Mouse (Mus musculus) heart, adult 18-20 months (tissue): ENCODE data around the gene Plxdc2. TPM values are rescaled to one million over a fixed set of nuclear protein-coding genes. Genes with fewer than 3 reads are reported as not detected.

ENCODE experiments used
- DNase-seq, 2 experiments: peaks; one replicate each; pipeline ENCODE4 v3.0.0; 2021 to 2022; ENCODE audit warnings: mixed read lengths in 1 of 2
- long read RNA-seq, 2 experiments: library from polyadenylated mRNA; stranded (forward); transcript quantifications; one replicate each; pipeline ENCODE4 v2.0.0; 2021
- total RNA-seq, 2 experiments: library from RNA; stranded (reverse); gene quantifications; 2 replicates each; pipeline ENCODE4 v1.2.3; 2021

The Plxdc2 gene
- total RNA-seq, result 10 to 100 TPM; 17.2 to 22.5 TPM
- long read RNA-seq, experiment 1, full-length matches to known transcripts, result 5 of 6 reads
- long read RNA-seq, experiment 1, partial matches to known transcripts, result 0 of 6 reads
- long read RNA-seq, experiment 1, other reads (novel, unspliced or antisense), result 1 of 6 reads
- long read RNA-seq, experiment 2, full-length matches to known transcripts, result 5 of 6 reads
- long read RNA-seq, experiment 2, partial matches to known transcripts, result 1 of 6 reads
- long read RNA-seq, experiment 2, other reads (novel, unspliced or antisense), result 0 of 6 reads

DNA sequence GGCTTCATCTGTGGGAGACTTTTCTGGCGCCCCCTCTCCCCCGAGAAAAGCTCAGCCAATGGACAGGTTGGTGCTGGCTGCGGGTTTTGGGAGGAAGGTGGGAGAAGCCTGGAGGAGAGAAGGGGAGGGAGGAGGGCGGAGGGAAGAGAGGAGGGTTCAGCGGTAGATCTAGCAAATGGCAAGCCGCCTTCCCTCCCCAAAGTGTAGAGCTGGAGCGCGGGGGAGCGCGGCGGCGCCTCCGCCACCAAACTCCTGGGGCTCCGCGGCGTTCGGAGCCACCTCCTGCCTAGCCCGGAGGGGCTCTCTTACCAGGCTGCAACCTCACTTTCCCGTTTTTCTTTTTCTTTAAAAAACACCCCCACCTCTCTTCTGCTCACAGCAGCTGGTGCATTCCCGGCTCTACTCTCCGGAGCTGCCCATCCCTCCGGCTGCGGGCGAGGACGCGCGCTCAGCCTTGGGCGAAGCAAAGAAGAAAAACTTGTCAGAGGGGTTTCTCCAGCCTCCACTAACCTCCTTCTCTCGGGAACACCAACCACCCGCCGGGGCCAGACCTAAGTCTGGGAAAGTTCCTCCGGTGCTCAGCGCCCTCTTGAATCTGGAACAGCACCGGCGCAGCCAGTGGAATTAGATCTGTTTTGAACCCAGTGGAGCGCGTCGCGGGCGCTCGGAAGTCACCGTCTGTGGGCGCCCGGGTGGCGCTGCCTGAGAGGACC, at the start of gene Plxdc2:
Gene Plxdc2, plus strand, starts transcription at position 199 of the 713 bp plus-strand sequence.
- peak; percentile 83 to 87 for DNase-seq

DNA sequence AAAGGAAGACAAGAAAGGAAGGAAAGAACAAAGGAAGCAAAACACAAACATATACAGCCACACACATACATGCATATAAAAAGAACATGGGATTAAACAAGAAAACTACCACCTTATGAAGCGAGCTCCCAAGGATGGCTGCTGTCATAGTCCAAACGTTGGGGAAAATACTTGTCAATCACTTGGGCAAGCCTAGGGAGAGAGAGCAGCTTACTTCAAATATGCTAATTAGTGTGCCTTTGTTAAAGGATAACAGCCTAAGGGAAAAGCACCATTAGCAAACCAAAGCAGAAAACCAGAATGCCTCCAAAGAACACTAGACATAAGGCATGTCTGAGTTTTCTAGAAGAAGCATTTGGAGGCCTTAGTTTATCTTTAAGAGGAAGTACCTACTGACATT, 45.7 kb upstream of the Plxdc2 start:
- no peak for DNase-seq

DNA sequence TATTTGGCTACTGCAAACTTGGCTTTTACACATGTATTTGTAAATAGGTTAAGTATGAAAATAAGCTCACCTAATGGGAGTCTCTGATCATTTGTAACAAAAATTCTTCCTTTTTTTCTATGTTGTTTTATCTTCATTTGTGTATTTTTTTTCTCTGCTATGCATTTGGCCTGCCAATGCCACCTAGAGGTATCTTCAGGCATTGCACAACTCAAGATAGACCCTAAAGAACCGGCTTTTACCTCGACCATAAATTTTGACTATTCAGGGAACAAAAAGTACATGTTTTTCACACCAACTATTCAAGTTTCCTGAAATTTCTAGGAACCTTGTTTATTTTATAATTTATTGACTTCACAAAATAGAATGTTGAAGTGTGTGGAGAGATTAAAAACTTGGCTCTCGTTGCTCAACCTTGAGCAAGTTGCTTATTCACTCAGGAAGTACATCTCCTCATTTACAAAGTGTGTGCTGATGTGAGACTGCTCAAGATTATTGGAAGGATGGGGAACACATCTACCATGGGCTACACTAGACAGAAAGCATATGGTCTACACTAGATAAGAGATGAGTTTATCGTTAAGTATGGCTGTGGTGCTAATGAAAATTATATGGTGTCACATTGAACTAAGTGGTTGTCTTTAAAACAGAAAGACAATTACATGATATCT, 43.6 kb upstream of the Plxdc2 start:
- peak in 1 of 2 experiments; percentile 34 for DNase-seq

DNA sequence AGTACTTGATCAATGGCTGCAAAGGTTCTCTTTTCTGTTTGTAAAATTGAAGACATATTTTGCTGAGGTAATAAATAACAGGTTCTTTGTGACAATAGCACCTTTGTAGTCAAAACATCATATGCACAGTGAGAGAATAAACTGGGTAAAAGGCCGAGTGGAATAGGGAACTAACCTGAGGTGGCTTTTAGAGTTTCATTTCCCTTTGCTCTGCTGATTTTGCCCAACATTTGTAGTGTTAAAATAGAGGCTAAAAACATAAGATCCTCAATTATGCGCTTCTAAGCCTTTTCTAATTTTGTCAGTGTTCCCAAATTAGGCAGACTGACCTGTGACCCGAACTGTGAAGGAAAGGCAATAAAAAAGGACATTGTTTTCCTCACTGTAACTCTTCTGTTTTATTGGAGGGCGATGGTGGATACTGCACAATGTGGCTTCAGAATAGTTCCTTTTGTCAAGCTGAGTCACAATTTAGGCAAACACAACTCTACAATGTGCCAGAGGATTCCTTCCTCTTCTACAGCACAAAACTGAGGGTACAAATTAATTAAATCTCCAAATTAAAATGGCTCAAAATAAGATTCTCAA, 20.8 kb upstream of the Plxdc2 start:
- DNase-seq, result no peak

DNA sequence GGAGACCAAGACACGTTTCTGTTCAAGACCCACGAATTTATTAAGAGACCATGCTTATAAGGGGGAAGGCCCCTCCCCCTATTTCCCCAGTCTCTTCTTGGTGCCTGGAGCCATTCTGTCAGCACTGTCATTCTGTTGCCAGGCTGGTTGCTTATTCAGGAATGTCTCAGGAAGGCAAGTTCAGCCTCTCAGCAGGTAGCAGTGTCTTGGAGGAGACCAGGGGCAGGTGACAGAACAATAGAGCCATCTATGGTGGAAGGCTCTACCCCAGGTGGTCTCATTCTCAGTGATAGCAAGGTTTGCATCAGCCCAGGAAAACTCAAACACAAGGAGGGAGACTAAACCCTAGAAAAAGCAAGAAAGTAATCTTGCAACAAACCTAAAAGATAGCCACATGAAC, 11.5 kb upstream of the Plxdc2 start:
- no peak for DNase-seq

DNA sequence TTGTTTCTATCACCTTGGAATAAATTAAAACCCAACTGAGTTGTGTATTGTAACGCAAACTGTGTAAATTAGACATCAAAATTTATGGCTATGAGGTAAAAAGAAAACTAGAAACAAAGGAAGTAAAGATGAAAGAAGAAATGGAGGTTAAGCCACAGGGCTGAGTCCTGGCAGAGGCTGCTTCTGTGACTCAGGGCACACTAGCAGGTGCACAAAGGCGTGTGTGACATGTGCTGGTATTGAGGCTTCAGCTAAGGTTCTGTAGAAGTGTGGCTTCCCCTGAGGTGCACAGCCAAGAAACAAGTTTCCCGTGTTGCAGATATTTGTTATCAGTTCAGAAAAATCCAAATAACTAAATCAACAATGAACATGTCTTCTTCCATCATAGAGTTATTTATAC, 5.0 kb upstream of the Plxdc2 start:
- no peak for DNase-seq

DNA sequence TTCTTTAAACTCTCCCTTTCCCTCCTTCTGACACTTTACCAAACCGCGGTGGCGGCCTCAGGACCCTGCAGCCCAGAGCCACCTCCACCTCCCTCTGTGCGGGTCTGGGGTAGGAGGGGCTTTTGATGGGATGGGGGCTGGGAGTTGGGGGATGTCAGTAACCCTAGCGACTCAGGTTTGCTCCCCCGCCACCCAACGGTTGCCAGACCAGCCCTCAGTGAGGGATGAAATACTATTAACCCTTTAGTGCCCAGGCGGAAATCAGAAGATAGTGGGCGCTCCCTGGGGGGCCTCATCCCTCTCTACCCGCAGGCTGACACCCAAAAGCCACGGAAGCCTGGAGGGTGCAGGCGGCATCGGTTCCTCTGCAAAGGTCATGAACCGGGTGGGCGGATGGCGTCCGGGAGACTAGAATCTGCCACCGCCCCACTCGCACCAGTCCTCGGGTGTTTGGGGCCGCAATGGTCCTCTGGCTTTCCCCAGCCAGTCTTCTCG, 446 bp upstream of the Plxdc2 start:
- DNase-seq, result peak in 1 of 2 experiments; percentile 9

DNA sequence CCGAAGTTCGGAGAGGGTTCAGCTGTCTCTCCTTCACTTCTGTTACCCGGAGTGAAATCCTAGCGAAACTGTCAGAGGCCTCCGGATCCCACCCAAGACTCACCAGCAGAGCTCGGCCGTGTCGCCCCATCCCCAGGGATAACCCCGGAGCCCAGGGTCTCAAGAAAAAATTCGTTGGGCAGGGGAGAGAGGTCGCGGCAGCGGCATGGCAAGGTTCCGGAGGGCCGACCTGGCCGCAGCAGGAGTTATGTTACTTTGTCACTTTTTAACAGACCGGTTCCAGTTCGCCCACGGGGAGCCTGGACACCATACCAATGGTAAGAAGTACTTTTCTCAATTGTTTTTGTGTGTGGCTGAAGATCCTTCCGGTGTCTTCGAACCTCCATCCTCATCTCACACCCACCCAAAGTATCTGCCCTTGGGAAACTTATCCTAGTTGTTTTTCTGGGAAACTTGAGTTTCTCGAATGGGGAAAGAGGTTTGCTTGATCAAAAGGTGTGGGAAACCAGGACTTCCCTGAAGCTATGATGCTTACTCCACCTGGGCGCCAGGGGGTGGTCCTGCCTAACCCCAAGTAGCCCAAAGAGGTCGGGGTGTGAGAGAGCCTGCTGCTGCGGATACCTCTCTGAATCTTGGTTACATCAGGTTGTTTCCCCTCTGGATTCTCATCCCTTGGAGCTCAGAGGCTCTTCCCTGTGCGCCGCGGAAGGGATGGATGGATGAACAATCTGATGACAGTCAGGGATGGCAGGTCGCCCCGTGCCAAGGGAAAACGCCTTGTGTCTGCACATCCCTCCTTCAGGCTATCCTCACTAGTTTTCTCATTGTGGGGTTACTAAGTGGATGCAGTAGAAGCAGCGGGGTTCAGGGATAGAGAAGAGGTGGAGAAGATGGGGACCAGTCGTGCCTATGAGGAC, 1.1 kb downstream of the Plxdc2 start:
- DNase-seq, result peak in 1 of 2 experiments; percentile 60

DNA sequence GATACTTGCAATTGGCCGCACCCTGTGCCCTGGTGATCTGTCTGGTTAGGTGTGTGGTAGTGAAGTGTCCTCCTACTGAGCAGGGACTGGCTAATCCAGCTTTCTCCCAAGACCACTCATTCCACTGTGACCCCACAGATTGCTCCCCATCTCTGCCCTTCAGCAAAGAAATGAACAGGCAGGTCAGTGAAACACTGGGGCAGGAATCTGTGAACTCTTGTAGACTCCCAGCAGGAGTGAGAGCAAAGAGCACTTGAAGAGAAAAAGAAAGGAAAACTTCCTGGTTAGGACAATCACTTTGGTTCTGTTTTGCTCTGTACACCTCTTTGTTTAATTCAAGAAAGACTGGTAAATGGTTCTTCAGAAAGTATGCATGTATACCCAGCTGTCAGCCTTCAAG, 1.8 kb downstream of the Plxdc2 start:
- peak in 1 of 2 experiments; percentile 43 for DNase-seq

DNA sequence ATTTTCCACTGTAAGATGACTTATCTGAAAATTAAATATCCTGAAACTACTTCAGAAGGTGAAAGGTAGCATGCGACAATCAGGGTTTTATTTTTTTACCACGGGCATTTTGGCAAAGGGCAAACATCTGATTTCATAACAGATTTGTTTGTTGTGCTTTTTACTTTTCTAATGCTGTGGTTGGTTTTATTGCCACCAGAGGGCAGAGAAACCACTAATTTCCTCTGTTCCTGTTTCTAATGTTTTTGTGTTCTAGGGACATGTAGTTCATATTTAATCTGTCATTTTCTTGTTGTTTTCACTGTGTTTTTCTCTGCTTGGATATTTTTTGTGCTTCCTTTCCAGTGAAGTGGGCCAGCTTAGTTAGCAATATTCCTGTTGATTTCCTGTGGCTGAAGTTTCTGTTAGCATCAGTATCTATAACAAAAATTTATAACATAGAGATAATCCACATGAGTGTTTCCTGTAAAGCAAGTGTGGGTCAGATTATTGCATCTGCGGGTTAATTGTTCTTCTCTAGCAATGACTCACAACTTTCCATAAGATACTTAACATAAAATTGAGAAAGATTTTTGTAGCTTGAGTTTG, 3.3 kb downstream of the Plxdc2 start:
- DNase-seq, result peak; percentile 47 to 62

DNA sequence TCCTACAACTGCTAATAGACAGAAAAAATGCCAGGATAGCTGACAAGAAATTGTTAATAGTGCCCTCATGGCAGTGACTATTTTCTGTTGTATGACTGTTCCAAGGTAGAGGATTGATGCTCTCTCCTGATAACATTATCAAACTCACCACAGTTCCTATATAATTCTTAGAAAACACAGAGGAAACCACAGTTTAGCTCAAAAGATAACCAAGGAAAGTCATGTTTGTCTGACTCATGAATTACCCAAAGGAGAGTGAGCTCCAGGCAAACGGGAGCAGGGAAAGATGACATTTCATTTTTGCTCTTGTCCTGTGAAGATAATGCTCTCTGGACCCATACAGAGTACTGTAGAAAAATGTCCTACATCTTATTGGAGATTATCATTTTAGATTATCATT, 8.6 kb downstream of the Plxdc2 start:
- no peak for DNase-seq

DNA sequence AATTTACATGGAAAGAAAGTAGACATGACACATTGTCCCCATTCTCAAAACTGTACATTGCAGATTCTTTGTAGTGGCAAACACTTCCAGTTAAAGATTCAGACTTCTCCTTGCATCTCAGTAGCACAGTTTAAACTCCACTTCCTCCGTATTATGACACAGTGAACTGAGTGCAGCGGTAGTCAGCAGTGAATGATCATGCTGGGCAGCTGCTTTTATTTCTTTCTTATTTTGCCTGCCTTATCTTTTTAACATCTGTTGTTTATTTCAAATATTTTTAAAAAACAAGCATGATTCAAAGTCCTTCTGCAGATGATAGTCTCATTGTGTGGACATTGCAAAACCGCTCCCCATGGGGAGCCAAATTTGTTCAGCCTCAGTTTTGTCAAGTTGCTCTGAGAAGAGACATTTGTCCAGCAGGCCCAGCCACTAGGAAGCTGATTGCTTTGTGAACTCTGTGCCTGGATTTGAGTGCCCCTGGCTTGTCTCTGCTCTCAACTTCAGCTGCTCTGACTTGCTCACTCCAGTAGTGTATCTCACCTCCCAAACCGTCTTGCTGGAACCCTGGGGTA, 9.8 kb downstream of the Plxdc2 start:
- peak; percentile 51 to 78 for DNase-seq

DNA sequence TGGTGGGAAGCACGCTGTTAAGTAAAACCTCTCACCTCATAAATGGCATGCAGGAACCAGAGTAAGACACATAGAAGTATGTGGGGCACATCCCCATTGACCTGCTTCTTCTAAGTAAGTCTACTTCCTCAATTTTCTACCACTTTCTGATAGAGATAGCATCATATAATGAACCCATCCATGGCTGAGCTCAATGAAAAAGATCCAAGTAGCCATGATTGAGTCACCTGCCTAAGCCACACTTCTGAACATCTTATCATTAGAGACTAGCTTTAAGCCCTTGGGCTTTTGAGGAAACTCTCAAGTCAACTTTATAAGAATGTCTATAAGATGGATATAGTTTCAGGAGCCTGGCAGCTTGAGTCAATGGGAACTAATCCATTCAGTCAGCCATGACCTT, 14.3 kb downstream of the Plxdc2 start:
- DNase-seq, result no peak

DNA sequence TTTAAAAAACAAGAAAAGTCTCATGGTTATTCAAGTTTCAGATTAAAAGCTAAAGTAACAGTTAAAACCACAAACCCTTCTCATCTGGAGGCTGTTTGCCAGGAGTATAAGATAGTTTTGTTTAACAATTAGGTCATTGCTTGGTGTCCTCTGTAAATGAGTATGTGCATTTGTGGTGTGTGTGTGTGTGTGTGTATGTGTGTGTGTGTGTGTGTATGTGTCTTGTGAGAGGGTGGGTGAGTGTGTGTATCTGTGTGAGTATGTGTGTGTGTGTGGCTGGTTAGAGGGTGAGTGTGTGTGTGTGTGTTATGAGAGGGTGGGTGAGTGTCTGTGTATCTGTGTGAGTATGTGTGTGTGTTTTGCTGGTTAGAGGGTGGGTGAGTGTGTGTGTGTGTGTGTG, 18.2 kb downstream of the Plxdc2 start:
- no peak for DNase-seq

DNA sequence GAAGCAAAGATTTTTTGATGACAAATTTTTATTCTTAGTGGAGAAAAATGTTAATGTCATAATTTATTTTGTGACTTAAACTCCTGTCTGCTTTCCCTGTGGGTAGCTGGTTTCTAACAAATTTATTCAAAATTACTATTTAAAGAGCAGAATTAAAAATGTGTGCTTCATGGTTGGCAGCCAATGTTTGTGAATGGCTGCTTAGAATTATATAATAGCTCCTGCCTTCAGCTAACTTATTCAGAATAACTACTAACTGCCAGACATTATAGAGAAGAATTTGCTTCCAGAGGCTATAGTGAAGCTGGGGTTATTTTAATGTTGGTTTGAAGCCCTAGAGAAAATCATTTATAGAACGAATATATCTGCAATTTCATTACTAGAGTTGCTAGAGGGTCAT, 30.1 kb downstream of the Plxdc2 start:
- DNase-seq, result no peak

DNA sequence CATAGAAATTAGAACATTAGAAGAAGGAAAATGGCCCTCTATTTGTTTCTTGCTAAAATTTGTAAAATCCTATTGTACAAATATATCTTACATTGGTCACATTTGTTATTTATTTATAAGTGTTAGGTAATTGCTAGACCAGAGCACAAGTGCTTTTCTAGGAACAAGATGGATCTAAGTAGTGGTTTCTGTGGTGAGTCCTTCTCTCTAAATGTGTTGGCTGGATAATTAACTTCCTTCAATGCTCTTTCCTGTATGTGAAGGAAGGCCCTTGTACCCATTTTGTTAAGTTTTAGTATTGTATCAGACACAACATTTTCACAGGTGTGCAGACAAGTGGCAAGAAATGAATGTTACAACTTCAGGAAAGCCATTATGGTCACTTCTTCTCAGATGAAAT, 30.6 kb downstream of the Plxdc2 start:
- no peak for DNase-seq

DNA sequence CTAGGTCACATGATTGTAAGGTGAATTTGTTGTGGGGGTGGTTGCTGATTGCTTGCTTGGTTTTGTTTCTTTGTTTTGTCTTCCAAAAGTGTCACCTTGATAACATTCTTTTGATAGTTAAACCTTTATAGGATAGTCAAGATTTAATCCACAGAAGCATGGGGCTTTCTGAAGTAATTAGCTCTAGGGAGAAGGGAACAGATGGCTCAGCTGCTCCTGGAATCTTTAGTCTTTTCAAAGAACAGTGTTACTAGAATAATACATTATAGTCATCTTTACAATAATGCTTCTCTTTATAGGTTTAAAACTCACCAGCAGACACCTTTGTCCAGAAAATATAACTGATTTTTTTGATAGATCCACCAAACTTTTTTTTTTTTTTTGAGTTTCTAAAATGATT, 31.7 kb downstream of the Plxdc2 start:
- DNase-seq, result no peak

DNA sequence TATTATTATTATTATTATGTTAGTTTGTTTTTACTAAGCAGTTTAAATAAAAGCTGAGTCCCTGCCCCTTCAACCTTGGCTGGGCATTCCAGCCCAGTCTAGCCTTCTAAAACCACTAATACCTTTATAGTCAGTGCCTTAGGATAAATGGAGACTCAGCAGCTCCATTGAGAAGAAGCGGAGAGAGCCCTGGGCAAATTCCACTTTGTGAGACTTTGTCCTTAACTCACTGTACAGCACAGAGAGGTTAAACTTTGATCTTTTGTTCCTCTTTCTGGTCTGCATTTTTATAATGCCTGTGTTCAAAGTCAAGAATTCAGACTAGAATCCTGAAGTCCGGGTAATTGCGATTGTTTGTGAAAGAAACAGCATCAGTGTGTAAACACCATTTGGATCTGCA, 41.4 kb downstream of the Plxdc2 start:
- DNase-seq, result no peak

DNA sequence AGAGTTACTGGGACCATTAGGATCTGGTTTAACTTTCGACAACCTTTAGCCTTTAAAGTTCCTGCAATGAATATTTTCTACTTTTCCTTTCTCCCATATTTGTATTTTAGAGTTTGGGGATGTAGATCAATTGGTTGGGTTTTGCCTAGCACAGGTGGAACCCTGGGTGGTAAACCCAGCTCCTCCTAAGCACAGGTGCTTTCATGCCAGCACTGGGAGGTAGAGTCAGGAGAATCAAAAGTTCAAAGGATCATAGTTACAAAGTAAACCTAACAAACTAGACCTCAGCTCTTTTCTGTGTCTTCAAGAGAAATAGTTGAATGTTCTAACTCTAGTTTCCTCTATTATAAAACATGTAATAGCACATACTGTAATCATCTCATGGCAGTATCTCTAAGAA, 41.9 kb downstream of the Plxdc2 start:
- no peak for DNase-seq

DNA sequence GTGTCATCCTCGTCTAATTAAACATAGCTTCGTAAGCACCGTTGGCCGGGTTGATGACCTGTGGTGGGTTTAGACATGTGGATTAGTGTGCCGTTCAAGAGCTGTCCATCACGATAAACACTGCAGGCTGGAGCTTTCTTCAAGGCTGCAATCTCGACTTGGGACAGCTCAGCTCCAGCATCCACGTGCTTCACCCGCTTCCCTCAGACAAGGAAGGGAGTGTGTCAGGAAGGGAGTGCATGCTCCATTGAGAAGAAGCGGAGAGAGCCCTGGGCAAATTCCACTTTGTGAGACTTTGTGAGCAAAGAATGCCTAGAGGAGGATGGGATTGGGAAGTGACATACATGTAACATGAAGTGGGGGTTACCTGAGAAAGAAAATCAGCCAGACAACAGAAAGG, 42.8 kb downstream of the Plxdc2 start:
- DNase-seq, result no peak

DNA sequence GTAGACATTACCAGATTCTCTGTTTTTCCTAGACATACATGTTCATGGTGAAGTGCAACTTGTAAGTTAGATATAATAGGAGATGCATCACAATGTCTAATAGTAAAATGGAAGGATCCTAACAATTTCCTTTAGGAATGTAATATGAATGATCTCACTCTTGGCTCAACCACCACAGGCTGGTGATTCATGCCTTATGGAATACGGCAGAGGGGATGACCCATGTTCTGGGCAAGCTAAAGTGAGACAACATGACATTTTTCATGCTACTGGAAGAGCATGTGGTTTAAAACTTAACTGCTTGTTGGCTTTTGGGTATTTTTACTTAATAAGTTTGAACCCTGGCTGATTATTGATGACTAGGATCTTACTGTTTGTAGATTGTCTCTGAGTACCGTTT, 50.4 kb downstream of the Plxdc2 start:
- DNase-seq, result peak in 1 of 2 experiments; percentile 27
